Mouse (Mus musculus): ENCODE measurements around the gene Opcml. TPM values are rescaled to one million over a fixed set of nuclear protein-coding genes. Genes with fewer than 3 reads are reported as not detected.

The Opcml gene
- total RNA-seq, 2 experiments from 2014 or later: not detected

GRCm38 (mm10) chr9:28446278-28447064 is 655.9 kb downstream of the Opcml start:
- ATAC-seq (replicated peaks; ENCODE audit: low FRiP score, low TSS enrichment, poor library complexity, severe bottlenecking): no peak

- no peak for ATAC-seq (replicated peaks; ENCODE audit: low FRiP score, low TSS enrichment, poor library complexity, severe bottlenecking)
Observed at GRCm38 (mm10) chr9:28452509-28452908, 661.9 kb downstream of the Opcml start.

GRCm38 (mm10) chr9:28453062-28453461 is 662.5 kb downstream of the Opcml start:
- ATAC-seq (replicated peaks; ENCODE audit: low FRiP score, low TSS enrichment, poor library complexity, severe bottlenecking): no peak

GRCm38 (mm10) chr9:28457982-28458770 is 667.6 kb downstream of the Opcml start:
- ATAC-seq (replicated peaks; ENCODE audit: low FRiP score, low TSS enrichment, poor library complexity, severe bottlenecking): no peak

- ATAC-seq (replicated peaks; ENCODE audit: low FRiP score, low TSS enrichment, poor library complexity, severe bottlenecking): no peak
Observed at GRCm38 (mm10) chr9:28463622-28464021, 673.0 kb downstream of the Opcml start.

- ATAC-seq (replicated peaks; ENCODE audit: low FRiP score, low TSS enrichment, poor library complexity, severe bottlenecking): no peak
Observed at GRCm38 (mm10) chr9:28469419-28469818, 678.8 kb downstream of the Opcml start.

- ATAC-seq (replicated peaks; ENCODE audit: low FRiP score, low TSS enrichment, poor library complexity, severe bottlenecking): no peak
Observed at GRCm38 (mm10) chr9:28471501-28471900, 680.9 kb downstream of the Opcml start.

- no peak for ATAC-seq (replicated peaks; ENCODE audit: low FRiP score, low TSS enrichment, poor library complexity, severe bottlenecking)
Observed at GRCm38 (mm10) chr9:28474586-28474985, 684.0 kb downstream of the Opcml start.

- no peak for ATAC-seq (replicated peaks; ENCODE audit: low FRiP score, low TSS enrichment, poor library complexity, severe bottlenecking)
Observed at GRCm38 (mm10) chr9:28481261-28481660, 690.7 kb downstream of the Opcml start.

- no peak for ATAC-seq (replicated peaks; ENCODE audit: low FRiP score, low TSS enrichment, poor library complexity, severe bottlenecking)
Observed at GRCm38 (mm10) chr9:28488499-28488898, 697.9 kb downstream of the Opcml start.

- no peak for ATAC-seq (replicated peaks; ENCODE audit: low FRiP score, low TSS enrichment, poor library complexity, severe bottlenecking)
Observed at GRCm38 (mm10) chr9:28489828-28490227, 699.3 kb downstream of the Opcml start.

GRCm38 (mm10) chr9:28490410-28490809 is 699.8 kb downstream of the Opcml start:
- no peak for ATAC-seq (replicated peaks; ENCODE audit: low FRiP score, low TSS enrichment, poor library complexity, severe bottlenecking)

- no peak for ATAC-seq (replicated peaks; ENCODE audit: low FRiP score, low TSS enrichment, poor library complexity, severe bottlenecking)
Observed at GRCm38 (mm10) chr9:28499841-28500794, 709.5 kb downstream of the Opcml start.

- no peak for ATAC-seq (replicated peaks; ENCODE audit: low FRiP score, low TSS enrichment, poor library complexity, severe bottlenecking)
Observed at GRCm38 (mm10) chr9:28513905-28514304, 723.3 kb downstream of the Opcml start.

GRCm38 (mm10) chr9:28533191-28533590 is 742.6 kb downstream of the Opcml start:
- no peak for ATAC-seq (replicated peaks; ENCODE audit: low FRiP score, low TSS enrichment, poor library complexity, severe bottlenecking)

GRCm38 (mm10) chr9:28535006-28535405 is 744.4 kb downstream of the Opcml start:
- ATAC-seq (replicated peaks; ENCODE audit: low FRiP score, low TSS enrichment, poor library complexity, severe bottlenecking): no peak

- no peak for ATAC-seq (replicated peaks; ENCODE audit: low FRiP score, low TSS enrichment, poor library complexity, severe bottlenecking)
Observed at GRCm38 (mm10) chr9:28536637-28537036, 746.1 kb downstream of the Opcml start.

- ATAC-seq (replicated peaks; ENCODE audit: low FRiP score, low TSS enrichment, poor library complexity, severe bottlenecking): no peak
Observed at GRCm38 (mm10) chr9:28548189-28548588, 757.6 kb downstream of the Opcml start.

- no peak for ATAC-seq (replicated peaks; ENCODE audit: low FRiP score, low TSS enrichment, poor library complexity, severe bottlenecking)
Observed at GRCm38 (mm10) chr9:28552387-28553182, 762.0 kb downstream of the Opcml start.
